Mouse (Mus musculus): ENCODE measurements around the gene Dcst1. TPM values are rescaled to one million over a fixed set of nuclear protein-coding genes. Genes with fewer than 3 reads are reported as not detected.

Gene Dcst1
- total and polyA plus RNA-seq, 2 experiments from 2014 or later, result 0.29 to 0.50 TPM

- 0 out of 2 replicates have a peak, but pooled peaks have one; percentile 47 for TF ChIP-seq EP300 (IDR thresholded peaks at IDR 0.05; ENCODE audit: low read depth)
- TF ChIP-seq CTCF (IDR thresholded peaks at IDR 0.05; ENCODE audit: low read depth), result no peak
- Histone ChIP-seq H3K9ac (replicated peaks; ENCODE audit: low read depth, low read length) (peak overlapping the region; percentile 69), H3K36me3 (replicated peaks; ENCODE audit: control insufficient read depth, insufficient read depth, low read length) (no peaks in the 10 kb centered on the region), H3K4me3 (ENCODE audit: low read depth, low read length) (peak overlapping the region; percentile 78), H3K27ac (ENCODE audit: low read depth) (peak overlapping the region; percentile 84), H3K27me3 (ENCODE audit: control insufficient read depth, insufficient read depth, low read length) (no peaks in the 10 kb centered on the region), H3K4me2 (ENCODE audit: low read depth, low read length) (peak overlapping the region; percentile 100), H3K4me1 (ENCODE audit: control insufficient read depth, insufficient read depth) (peaks cover 41% of the 10 kb centered on the region), H3K9me3 (replicated peaks; ENCODE audit: control insufficient read depth, low read length) (no peaks in the 10 kb centered on the region)
- no peak for ATAC-seq (ENCODE audit: insufficient read depth, low read depth)
- WGBS, result under 1% methylated on average over 50 of the region's 56 CpGs
- DNase-seq (ENCODE audit: low spot score), result peak; percentile 46
Measured at GRCm38 (mm10) chr3:89391663-89392511, 26.8 kb upstream of the Dcst1 start.

- 22% methylated on average over 18 of the region's 19 CpGs for WGBS
- no peak for DNase-seq (ENCODE audit: low spot score)
Measured at GRCm38 (mm10) chr3:89390699-89391662, 25.9 kb upstream of the Dcst1 start.

GRCm38 (mm10) chr3:89390111-89390515, 25.1 kb upstream of the Dcst1 start:
- H3K4me1 ChIP-seq (ENCODE audit: control insufficient read depth, insufficient read depth), result peaks cover 26% of the 10 kb centered on the region

More at GRCm38 (mm10) chr3:89390699-89391662, 25.9 kb upstream of the Dcst1 start:
- no peak for TF ChIP-seq CTCF (IDR thresholded peaks at IDR 0.05; ENCODE audit: low read depth)
- no peak for TF ChIP-seq EP300 (IDR thresholded peaks at IDR 0.05; ENCODE audit: low read depth)
- Histone ChIP-seq H3K9me3 (replicated peaks; ENCODE audit: control insufficient read depth, low read length) (no peaks in the 10 kb centered on the region), H3K36me3 (replicated peaks; ENCODE audit: control insufficient read depth, insufficient read depth, low read length) (no peaks in the 10 kb centered on the region), H3K4me1 (ENCODE audit: control insufficient read depth, insufficient read depth) (peaks cover 34% of the 10 kb centered on the region), H3K27me3 (ENCODE audit: control insufficient read depth, insufficient read depth, low read length) (no peaks in the 10 kb centered on the region), H3K9ac (replicated peaks; ENCODE audit: low read depth, low read length) (peak overlapping the region; percentile 69), H3K4me3 (ENCODE audit: low read depth, low read length) (peak overlapping the region; percentile 78), H3K27ac (ENCODE audit: low read depth) (peak overlapping the region; percentile 84), H3K4me2 (ENCODE audit: low read depth, low read length) (peak overlapping the region; percentile 100)
- ATAC-seq (ENCODE audit: insufficient read depth, low read depth), result no peak

GRCm38 (mm10) chr3:89388901-89389740, 24.1 kb upstream of the Dcst1 start:
- Histone ChIP-seq H3K36me3 (replicated peaks; ENCODE audit: control insufficient read depth, insufficient read depth, low read length) (no peaks in the 10 kb centered on the region), H3K27ac (ENCODE audit: low read depth) (no peak overlapping the region), H3K4me1 (ENCODE audit: control insufficient read depth, insufficient read depth) (peaks cover 24% of the 10 kb centered on the region), H3K9me3 (replicated peaks; ENCODE audit: control insufficient read depth, low read length) (no peaks in the 10 kb centered on the region), H3K4me2 (ENCODE audit: low read depth, low read length) (no peak overlapping the region), H3K27me3 (ENCODE audit: control insufficient read depth, insufficient read depth, low read length) (no peaks in the 10 kb centered on the region), H3K9ac (replicated peaks; ENCODE audit: low read depth, low read length) (no peak overlapping the region), H3K4me3 (ENCODE audit: low read depth, low read length) (no peak overlapping the region)
- TF ChIP-seq CTCF (IDR thresholded peaks at IDR 0.05; ENCODE audit: low read depth) (no peak), EP300 (IDR thresholded peaks at IDR 0.05; ENCODE audit: low read depth) (no peak)
- ATAC-seq (ENCODE audit: insufficient read depth, low read depth) (no peak), DNase-seq (ENCODE audit: low spot score) (peak; percentile 41)
- WGBS, result 61% methylated on average over 6 of the region's 6 CpGs

More at GRCm38 (mm10) chr3:89390111-89390515, 25.1 kb upstream of the Dcst1 start:
- no peaks in the 10 kb centered on the region for H3K36me3 ChIP-seq (replicated peaks; ENCODE audit: control insufficient read depth, insufficient read depth, low read length)
- DNase-seq (ENCODE audit: low spot score) (no peak), ATAC-seq (ENCODE audit: insufficient read depth, low read depth) (no peak)
- no peak overlapping the region for H3K9ac ChIP-seq (replicated peaks; ENCODE audit: low read depth, low read length)
- H3K27me3 ChIP-seq (ENCODE audit: control insufficient read depth, insufficient read depth, low read length), result no peaks in the 10 kb centered on the region
- no peak for TF ChIP-seq CTCF (IDR thresholded peaks at IDR 0.05; ENCODE audit: low read depth)
- TF ChIP-seq EP300 (IDR thresholded peaks at IDR 0.05; ENCODE audit: low read depth), result no peak
- no peaks in the 10 kb centered on the region for H3K9me3 ChIP-seq (replicated peaks; ENCODE audit: control insufficient read depth, low read length)
- no peak overlapping the region for H3K4me3 ChIP-seq (ENCODE audit: low read depth, low read length)
- H3K4me2 ChIP-seq (ENCODE audit: low read depth, low read length), result peak overlapping the region; percentile 100
- 26% methylated on average over 5 of the region's 5 CpGs for WGBS
- H3K27ac ChIP-seq (ENCODE audit: low read depth), result peak overlapping the region; percentile 84

Measured in heart, postnatal 0 days (tissue).